Comparison of ENCODE assay signal across 23 mouse cellular contexts in genomic region chrX:16139022-16139421, GRCm38 (mm10).
DNase-seq lines count a peak whose midpoint lies in the region; ATAC-seq and TF ChIP-seq lines count a peak whose summit lies in the region.
"Had no signal": no experiment of that assay in that cellular context is flagged by ENCODE, and none has a peak within 500 bp of the region (broad histone marks: within the 10 kb centered on the region; RNA-seq: fewer than 3 reads in every experiment).

No protein-coding gene starts in this region.

- H3K9ac ChIP-seq in forebrain, embryonic 14.5 days (ENCODE audit: low read length): no peak overlapping the region
- no peak overlapping the region for H3K9ac ChIP-seq in lung, embryonic 14.5 days
- no peak overlapping the region for H3K9ac ChIP-seq in forebrain, postnatal 0 days
- H3K9ac ChIP-seq: embryonic facial prominence, embryonic 12.5 days; hindbrain, embryonic 12.5 days; hindbrain, embryonic 15.5 days had no signal

- H3K36me3 ChIP-seq in forebrain, embryonic 14.5 days (ENCODE audit: control insufficient read depth, insufficient read depth, low read length): no peaks in the 10 kb centered on the region
- no peaks in the 10 kb centered on the region for H3K36me3 ChIP-seq in forebrain, embryonic 10.5 days (replicated peaks)
- no peaks in the 10 kb centered on the region for H3K36me3 ChIP-seq in lung, embryonic 14.5 days (ENCODE audit: insufficient read depth)
- no peaks in the 10 kb centered on the region for H3K36me3 ChIP-seq in forebrain, postnatal 0 days (ENCODE audit: insufficient read depth)
- H3K36me3 ChIP-seq: embryonic facial prominence, embryonic 12.5 days; hindbrain, embryonic 12.5 days; hindbrain, embryonic 15.5 days had no signal

- 38% methylated on average over 1 of the region's 1 CpGs for WGBS in forebrain, embryonic 14.5 days
- WGBS in forebrain, embryonic 10.5 days: 76% methylated on average over 1 of the region's 1 CpGs
- WGBS in lung, embryonic 14.5 days: 55% methylated on average over 1 of the region's 1 CpGs
- 35% methylated on average over 1 of the region's 1 CpGs for WGBS in forebrain, postnatal 0 days

- no peak for TF ChIP-seq POLR2A in brain, embryonic 14.5 days (IDR thresholded peaks at IDR 0.05; ENCODE audit: borderline replicate concordance, extremely low read depth, insufficient read depth, insufficient read length, poor library complexity, severe bottlenecking)

- H3K9me3 ChIP-seq in forebrain, embryonic 14.5 days (replicated peaks; ENCODE audit: control insufficient read depth, low read length): no peaks in the 10 kb centered on the region
- H3K9me3 ChIP-seq in forebrain, embryonic 10.5 days: no peaks in the 10 kb centered on the region
- no peaks in the 10 kb centered on the region for H3K9me3 ChIP-seq in lung, embryonic 14.5 days (ENCODE audit: low read depth, low read length)
- no peaks in the 10 kb centered on the region for H3K9me3 ChIP-seq in forebrain, postnatal 0 days (ENCODE audit: low read length)
- H3K9me3 ChIP-seq: embryonic facial prominence, embryonic 12.5 days; hindbrain, embryonic 12.5 days; hindbrain, embryonic 15.5 days had no signal

- no peak overlapping the region for H3K4me2 ChIP-seq in forebrain, embryonic 14.5 days (ENCODE audit: low read length)
- H3K4me2 ChIP-seq in lung, embryonic 14.5 days: no peak overlapping the region
- no peak overlapping the region for H3K4me2 ChIP-seq in forebrain, postnatal 0 days (ENCODE audit: low read depth)
- H3K4me2 ChIP-seq: embryonic facial prominence, embryonic 12.5 days; heart, embryonic 11.5 days; hindbrain, embryonic 12.5 days; hindbrain, embryonic 15.5 days had no signal

- no peaks in the 10 kb centered on the region for H3K4me1 ChIP-seq in forebrain, embryonic 14.5 days (ENCODE audit: control insufficient read depth, insufficient read depth, low read length)
- no peaks in the 10 kb centered on the region for H3K4me1 ChIP-seq in forebrain, embryonic 10.5 days
- no peaks in the 10 kb centered on the region for H3K4me1 ChIP-seq in lung, embryonic 14.5 days (ENCODE audit: insufficient read depth)
- no peaks in the 10 kb centered on the region for H3K4me1 ChIP-seq in forebrain, postnatal 0 days (ENCODE audit: insufficient read depth)
- H3K4me1 ChIP-seq: embryonic facial prominence, embryonic 12.5 days; hindbrain, embryonic 12.5 days; hindbrain, embryonic 15.5 days had no signal

- no peak overlapping the region for H3K4me3 ChIP-seq in forebrain, embryonic 14.5 days (ENCODE audit: low read depth, low read length)
- no peak overlapping the region for H3K4me3 ChIP-seq in forebrain, embryonic 10.5 days
- H3K4me3 ChIP-seq in lung, embryonic 14.5 days (ENCODE audit: low read depth, low read length): no peak overlapping the region
- no peak overlapping the region for H3K4me3 ChIP-seq in forebrain, postnatal 0 days (ENCODE audit: low read depth, low read length)
- H3K4me3 ChIP-seq: embryonic facial prominence, embryonic 12.5 days; erythroblast, embryonic 14.5 days; gastrocnemius, adult 2 months; hindbrain, embryonic 12.5 days; hindbrain, embryonic 15.5 days had no signal

- peak; percentile 60 for DNase-seq in forebrain, embryonic 14.5 days (ENCODE audit: low spot score)
- no peak for DNase-seq in forebrain, embryonic 10.5 days (ENCODE audit: extremely low spot score, low spot score)
- DNase-seq in lung, embryonic 14.5 days: peak; percentile 2
- no peak for DNase-seq in lung, postnatal 10 days
- DNase-seq in brain, embryonic 14.5 days (ENCODE audit: low read depth): peak; percentile 59
- DNase-seq in forebrain, postnatal 0 days: peak; percentile 2
- no peak for DNase-seq in right cerebral cortex, adult 2 months (ENCODE audit: low spot score in 2 of 2)
- DNase-seq: adrenal gland, adult 8-10 months; adrenal gland, postnatal 25 days; cerebellum, adult 18-20 months; cerebellum, adult 9-10 months; cerebellum, postnatal 14 days; gastrocnemius, adult 2 months; gastrocnemius, postnatal 14 days; heart, adult 11 months had no signal

- no peaks in the 10 kb centered on the region for H3K27me3 ChIP-seq in forebrain, embryonic 14.5 days (replicated peaks; ENCODE audit: control insufficient read depth, insufficient read depth, low read length)
- no peaks in the 10 kb centered on the region for H3K27me3 ChIP-seq in forebrain, embryonic 10.5 days (ENCODE audit: poor library complexity, severe bottlenecking)
- no peaks in the 10 kb centered on the region for H3K27me3 ChIP-seq in lung, embryonic 14.5 days (ENCODE audit: insufficient read depth, low read length)
- no peaks in the 10 kb centered on the region for H3K27me3 ChIP-seq in forebrain, postnatal 0 days (ENCODE audit: insufficient read depth, low read length)
- H3K27me3 ChIP-seq: embryonic facial prominence, embryonic 12.5 days; hindbrain, embryonic 12.5 days; hindbrain, embryonic 15.5 days had no signal

- no peak overlapping the region for H3K27ac ChIP-seq in forebrain, embryonic 14.5 days (ENCODE audit: low read depth, low read length)
- no peak overlapping the region for H3K27ac ChIP-seq in forebrain, embryonic 10.5 days
- no peak overlapping the region for H3K27ac ChIP-seq in lung, embryonic 14.5 days (ENCODE audit: low read depth)
- H3K27ac ChIP-seq in forebrain, postnatal 0 days (ENCODE audit: low read depth, low read length): no peak overlapping the region
- H3K27ac ChIP-seq: embryonic facial prominence, embryonic 12.5 days; gastrocnemius, adult 2 months; hindbrain, embryonic 12.5 days; hindbrain, embryonic 15.5 days had no signal

- peak; percentile 69; the same call in 1 of the 2 replicates for ATAC-seq in forebrain, embryonic 14.5 days
- no peak for ATAC-seq in lung, embryonic 14.5 days (ENCODE audit: insufficient read depth)
- no peak for ATAC-seq in forebrain, postnatal 0 days
- ATAC-seq: activated CD4-positive, CD25-positive, alpha-beta regulatory T cell, adult 4 months; CD4-positive, CD25-positive, alpha-beta regulatory T cell, adult 4 months; intestine, postnatal 0 days had no signal

- no peak for TF ChIP-seq CTCF in lung, embryonic 14.5 days (IDR thresholded peaks at IDR 0.05; ENCODE audit: low read depth)
- no peak for TF ChIP-seq CTCF in brain, embryonic 14.5 days (IDR thresholded peaks at IDR 0.05; ENCODE audit: borderline replicate concordance, extremely low read depth, insufficient read depth, insufficient read length)
- no peak for TF ChIP-seq CTCF in forebrain, postnatal 0 days (IDR thresholded peaks at IDR 0.05; ENCODE audit: low read depth)

Comparison
In these comparisons a context has a peak if more than half of its experiments do, and no peak if none do; other contexts are left out.
1. DNase-seq: peak in forebrain, embryonic 14.5 days (single experiment), lung, embryonic 14.5 days (single experiment), brain, embryonic 14.5 days (single experiment) and forebrain, postnatal 0 days (single experiment); none in forebrain, embryonic 10.5 days (single experiment), lung, postnatal 10 days (single experiment) and right cerebral cortex, adult 2 months (0 of 2).